Mouse (Mus musculus): ENCODE results near the gene Ccdc86.

The Ccdc86 gene

GRCm38 (mm10) chr19:10948416-10948815 lies 650 bp downstream of the Ccdc86 start:
- DNase-seq = peak; percentile 38

DNA sequence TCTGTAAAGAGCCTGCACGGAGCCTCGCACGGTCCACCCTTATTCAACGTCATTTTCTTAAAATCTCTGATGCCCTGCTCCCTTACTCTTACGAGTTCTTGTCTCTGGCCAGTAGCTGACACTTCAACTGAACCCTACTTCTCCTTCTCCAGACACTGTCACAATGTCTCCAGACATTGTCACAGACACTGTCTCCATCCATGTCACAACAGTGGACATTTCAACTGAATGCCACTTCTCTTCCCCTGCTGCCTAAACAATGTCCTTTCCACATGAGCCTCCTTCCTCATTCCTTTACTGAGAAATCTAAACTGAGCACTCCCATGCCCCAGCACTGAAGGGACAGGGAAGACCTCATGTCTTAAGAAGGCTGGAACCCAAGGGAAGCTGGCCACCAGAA lies 1.8 kb downstream of the Ccdc86 start:
- no peak for DNase-seq

- no peak for DNase-seq
These were observed 2.6 kb downstream of the Ccdc86 start for GRCm38 (mm10) chr19:10946506-10946905.

DNA sequence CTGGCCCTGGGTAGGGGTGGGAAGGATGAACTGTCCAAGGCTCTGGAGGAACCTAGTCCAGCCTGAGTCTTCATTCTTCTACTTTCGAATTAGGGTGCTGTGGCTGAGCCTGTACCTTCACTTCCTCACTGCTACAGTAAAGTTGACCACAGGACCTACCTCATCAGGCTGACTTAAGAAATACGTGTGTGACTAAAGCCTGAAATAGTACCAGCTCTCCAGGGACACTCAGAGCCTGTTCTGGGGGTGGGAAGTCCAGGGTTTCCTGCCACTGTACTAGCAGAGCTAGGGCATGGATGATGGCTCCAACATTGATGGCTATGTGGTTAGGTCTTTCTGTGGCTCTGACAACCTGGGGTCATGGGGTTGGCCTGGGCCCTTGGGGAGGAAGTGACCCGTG lies 5.1 kb downstream of the Ccdc86 start:
- no peak for DNase-seq

GRCm38 (mm10) chr19:10940801-10941457 lies 8.1 kb downstream of the Ccdc86 start:
- no peak for DNase-seq

GRCm38 (mm10) chr19:10940097-10940800 lies 8.8 kb downstream of the Ccdc86 start:
- peak; percentile 70 for DNase-seq

DNA sequence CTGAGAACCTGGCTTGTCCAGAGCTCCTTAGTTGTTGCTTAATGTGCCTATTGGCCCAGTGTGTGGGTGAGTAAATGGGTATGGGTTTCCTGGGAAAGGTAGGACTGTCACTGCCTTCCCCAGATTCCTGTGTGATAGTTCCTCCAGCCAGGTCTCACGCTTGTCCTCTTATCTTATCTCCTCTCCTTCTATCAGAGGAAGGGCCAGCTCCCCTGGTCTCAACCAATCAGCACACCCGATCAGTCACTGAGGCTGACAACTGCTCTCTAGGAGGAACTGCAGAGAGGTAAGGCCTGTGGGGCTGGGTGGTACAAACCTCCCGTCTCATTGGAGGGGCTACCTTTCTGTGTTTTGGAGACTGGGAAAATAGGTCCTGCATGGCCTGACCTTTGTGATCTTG lies 10.3 kb downstream of the Ccdc86 start:
- DNase-seq = no peak

DNA sequence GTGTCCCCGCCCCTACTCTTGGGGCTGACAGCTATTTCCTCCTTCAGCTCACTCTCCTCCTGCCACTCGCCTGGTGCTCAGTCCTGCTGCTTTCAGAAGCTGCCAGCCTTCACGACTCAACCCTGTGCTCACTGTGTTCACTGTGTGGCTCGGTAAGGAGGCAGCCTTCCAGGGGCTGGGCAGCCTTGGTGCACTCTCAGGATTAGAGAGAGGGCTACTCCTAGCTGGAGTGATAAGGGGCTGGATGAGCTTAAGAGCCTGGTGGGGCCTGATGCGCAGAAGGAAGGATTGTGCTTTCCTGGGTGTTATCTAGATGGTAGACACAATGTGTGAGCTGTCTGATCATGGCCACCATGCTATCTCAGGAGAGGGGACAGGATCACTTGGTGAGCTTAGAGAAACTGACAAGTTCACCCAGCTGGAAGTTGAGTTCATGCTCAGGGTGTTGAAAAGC lies 11.9 kb downstream of the Ccdc86 start, which contains the start of gene Ptgdr2:
TSS of gene Ptgdr2 (plus strand) at position 51 of the 454 bp plus-strand sequence.
- no peak for DNase-seq

- no peak for DNase-seq
These were observed 13.0 kb downstream of the Ccdc86 start for GRCm38 (mm10) chr19:10936077-10936476.

- no peak for DNase-seq
These were observed 14.0 kb downstream of the Ccdc86 start for GRCm38 (mm10) chr19:10935029-10935428.

DNA sequence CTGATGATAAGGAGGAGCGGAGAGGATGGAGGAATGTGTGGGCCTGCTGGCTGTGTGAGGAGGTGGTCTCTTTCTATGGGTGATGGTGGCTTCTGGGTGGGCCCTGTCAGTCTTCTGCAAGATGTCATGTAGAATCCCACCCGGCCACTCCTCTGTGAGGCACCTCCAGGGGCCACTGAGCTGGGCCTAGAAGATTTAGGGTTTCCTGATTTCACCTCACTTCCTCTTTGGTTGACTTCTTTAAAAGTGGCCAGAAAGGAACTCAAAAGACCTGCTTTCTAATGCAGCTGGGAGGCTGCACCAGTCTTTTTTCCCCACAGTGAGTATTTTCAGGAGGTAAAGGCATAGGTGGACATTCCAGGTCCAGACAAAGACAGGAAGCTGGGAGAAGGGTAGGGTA lies 18.4 kb downstream of the Ccdc86 start:
- no peak for DNase-seq

DNA sequence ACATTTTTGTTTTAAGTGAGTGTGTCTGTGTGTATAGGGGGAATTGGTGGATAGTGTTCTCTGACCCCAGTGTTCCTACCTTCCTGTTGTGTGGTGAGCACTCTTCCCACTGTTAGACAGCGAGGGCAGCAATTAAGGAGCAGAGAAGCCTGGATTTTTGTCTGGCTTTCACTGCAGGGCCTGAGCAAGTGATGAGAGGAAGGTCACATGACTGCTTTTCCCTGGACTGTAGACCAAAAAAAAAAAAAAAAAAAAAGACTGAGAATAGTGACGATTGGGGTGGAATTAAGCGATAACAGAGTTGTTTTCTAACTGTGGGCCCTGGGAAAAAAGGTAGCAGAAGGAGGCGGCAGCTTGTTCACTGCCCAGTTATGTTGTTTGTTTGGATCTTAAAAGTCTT lies 22.4 kb downstream of the Ccdc86 start:
- DNase-seq = no peak

- DNase-seq = no peak
These were observed 22.9 kb downstream of the Ccdc86 start for GRCm38 (mm10) chr19:10926123-10926621.

DNA sequence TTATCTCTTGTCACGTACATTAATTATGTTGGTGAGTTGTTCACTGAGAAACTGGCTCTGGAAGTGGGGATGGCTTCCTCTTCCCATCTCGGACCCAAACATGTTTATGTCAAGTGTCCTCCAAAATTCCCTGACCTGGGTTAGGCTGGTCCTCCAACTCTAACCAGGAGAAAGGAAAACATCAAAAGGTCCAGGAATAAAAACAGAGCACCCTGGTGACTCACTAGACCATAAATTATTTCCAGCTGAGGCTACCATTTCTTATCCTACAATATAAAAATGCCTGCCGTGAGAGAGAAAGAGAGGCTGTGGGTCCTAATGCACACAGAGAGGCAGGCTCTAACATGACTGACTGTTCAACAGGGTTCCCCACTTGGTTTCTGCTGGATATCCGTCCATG lies 24.8 kb downstream of the Ccdc86 start:
- no peak for DNase-seq

GRCm38 (mm10) chr19:10921058-10921457 lies 28.0 kb downstream of the Ccdc86 start:
- no peak for DNase-seq

- no peak for DNase-seq
These were observed 28.5 kb downstream of the Ccdc86 start, which contains the start of gene Zp1 for GRCm38 (mm10) chr19:10920532-10920931. Gene Zp1, minus strand, starts transcription at chr19:10920632.

DNA sequence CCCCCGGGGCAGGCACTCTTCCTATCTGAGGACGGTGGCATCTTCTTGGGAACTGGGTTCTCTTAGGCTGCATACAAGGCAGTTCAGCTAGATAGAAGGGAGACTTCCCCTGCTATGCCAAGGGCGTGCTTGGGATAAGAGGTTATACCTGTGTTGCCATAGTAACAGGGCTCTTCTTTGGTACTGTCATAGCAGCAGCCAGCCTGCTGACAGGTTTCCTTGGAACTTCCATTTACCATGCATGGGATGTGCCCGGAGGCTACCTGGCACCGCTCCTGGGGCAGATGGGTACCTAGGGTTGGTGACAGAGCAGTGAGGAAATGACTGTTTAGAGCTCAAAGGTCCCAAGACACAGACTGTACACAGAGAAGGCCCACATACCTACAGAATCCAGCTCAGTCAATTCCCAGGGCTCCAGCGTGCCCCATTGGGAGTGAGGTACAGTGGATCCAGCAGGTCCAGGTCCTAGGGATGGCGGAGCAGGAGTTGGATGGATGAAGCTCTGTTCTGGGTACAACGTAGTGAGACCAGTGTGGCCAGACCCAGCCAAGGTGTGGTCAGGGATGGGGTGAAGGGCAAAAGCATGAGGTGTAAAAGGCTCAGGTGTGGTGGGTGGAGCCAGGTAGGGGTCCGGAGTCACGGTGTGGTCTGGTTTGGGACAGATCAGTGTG lies 30.6 kb downstream of the Ccdc86 start:
- DNase-seq = no peak

DNA sequence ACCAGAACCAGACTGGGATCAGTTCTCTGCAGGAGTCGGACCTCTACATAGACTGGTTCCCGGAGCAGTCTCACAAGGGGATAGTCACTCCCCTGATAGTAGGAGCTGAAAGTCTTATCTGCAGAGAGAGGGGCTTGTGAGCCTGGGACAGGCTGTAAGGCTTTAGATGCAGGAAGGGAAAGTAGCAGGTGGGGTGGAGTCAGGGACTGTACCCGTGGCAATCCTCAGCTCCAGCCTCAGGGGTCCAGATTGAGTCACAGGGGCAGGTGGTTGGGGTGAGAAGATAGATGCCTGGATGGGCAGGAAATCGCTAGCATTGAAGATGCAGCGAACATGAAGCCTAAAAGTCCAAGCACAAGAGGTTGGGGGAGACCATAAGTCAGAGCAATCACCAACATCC lies 32.6 kb downstream of the Ccdc86 start:
- no peak for DNase-seq

DNA sequence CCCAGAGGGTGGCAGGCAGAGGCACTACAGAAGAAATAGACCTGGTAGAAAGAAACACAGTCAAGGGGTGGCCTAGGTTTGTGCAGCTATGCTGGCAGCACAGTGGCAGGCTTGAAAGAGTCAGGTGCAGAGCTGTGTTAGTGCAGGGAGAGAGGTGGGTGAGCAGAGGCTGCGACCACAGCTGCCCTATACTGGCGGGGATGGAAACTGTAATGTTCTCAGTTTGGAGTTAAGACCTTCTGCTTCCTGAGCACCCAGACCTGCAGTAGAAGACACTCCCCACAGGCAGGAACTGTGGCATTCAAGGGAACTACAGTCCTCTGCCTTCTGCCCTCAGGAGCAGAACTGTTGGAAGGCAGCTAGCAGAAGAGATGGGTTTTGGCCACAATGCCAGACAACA lies 34.2 kb downstream of the Ccdc86 start:
- no peak for DNase-seq

- DNase-seq = no peak
These were observed 34.8 kb downstream of the Ccdc86 start for GRCm38 (mm10) chr19:10914291-10914690.

GRCm38 (mm10) chr19:10909087-10909721 lies 39.9 kb downstream of the Ccdc86 start:
- DNase-seq = no peak

DNA sequence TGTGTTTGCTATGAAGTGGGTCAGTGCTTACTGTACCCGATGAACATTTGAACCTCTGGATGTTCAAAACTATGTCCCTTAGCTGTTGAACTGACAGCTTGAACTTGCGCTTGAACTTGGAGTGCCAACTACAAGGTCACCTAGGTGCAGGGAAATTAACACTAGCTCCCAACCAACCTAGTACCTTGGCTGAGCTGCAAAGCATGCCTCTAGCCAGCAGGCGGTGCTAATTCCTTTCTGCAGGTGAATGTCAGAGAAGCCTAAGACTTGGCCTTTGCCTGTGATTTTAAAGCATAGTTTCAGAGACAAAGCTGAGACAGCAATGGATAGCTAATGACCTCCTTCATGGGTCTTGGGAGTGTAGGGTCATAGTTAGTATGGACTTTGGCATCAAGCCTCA lies 41.2 kb downstream of the Ccdc86 start:
- DNase-seq = peak; percentile 66

GRCm38 (mm10) chr19:10905728-10906000 lies 43.4 kb downstream of the Ccdc86 start:
- DNase-seq = no peak
